Mouse (Mus musculus): Measurements from ENCODE around the gene Gm11634. TPM values are rescaled to one million over a fixed set of nuclear protein-coding genes. Genes with fewer than 3 reads are reported as not detected.

Gene Gm11634
- polyA plus RNA-seq, 1 experiment from 2014 or later = not detected

DNA sequence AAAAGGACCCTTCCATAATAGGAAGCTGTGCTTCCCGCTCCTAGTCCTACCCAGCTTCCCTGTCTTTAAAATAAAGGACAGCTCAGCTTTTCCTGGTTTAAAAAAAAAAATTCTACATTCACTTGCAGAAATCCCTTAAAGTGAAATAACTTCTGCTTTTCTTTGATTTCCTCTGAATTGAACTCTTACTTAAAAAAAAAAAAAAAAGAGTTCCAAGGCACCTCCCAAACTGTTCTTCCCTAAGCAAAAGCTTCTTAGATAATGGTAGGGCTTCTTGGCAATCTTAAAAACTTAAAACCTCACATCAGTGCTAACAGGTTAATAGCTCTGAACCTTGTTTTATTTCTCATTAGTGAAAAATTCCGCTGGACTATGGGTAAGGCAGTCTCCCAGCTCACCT, 15.9 kb downstream of the Gm11634 start:
- no peak for ATAC-seq
- peaks cover 8% of the 10 kb centered on the region for H3K4me1 ChIP-seq (replicated peaks)
- 83% methylated on average over 2 of the region's 2 CpGs for WGBS

GRCm38 (mm10) chr11:101582054-101583035, 16.7 kb downstream of the Gm11634 start, which contains the start of gene Tmem106a:
Gene Tmem106a, plus strand, starts transcription at chr11:101582242.
- Histone ChIP-seq H3K4me2 (replicated peaks) (peak within 1 kb of the TSS; percentile 51), H3K36me3 (peaks cover 38% of the 10 kb centered on the region), H3K4me3 (replicated peaks) (peak within 1 kb of the TSS; percentile 29), H3K9ac (replicated peaks) (peak within 1 kb of the TSS; percentile 59), H3K27ac (no peak within 1 kb of the TSS), H3K27me3 (no peaks in the 10 kb centered on the region), H3K4me1 (replicated peaks) (peaks cover 8% of the 10 kb centered on the region), H3K9me3 (no peaks in the 10 kb centered on the region)
- ATAC-seq = no peak
- WGBS = 19% methylated on average over 30 of the region's 31 CpGs

More for the DNA sequence above, 15.9 kb downstream of the Gm11634 start:
- Histone ChIP-seq H3K4me2 (replicated peaks) (no peak overlapping the region), H3K36me3 (peaks cover 34% of the 10 kb centered on the region), H3K9me3 (no peaks in the 10 kb centered on the region), H3K4me3 (replicated peaks) (no peak overlapping the region), H3K27me3 (no peaks in the 10 kb centered on the region), H3K9ac (replicated peaks) (no peak overlapping the region), H3K27ac (no peak overlapping the region)

DNA sequence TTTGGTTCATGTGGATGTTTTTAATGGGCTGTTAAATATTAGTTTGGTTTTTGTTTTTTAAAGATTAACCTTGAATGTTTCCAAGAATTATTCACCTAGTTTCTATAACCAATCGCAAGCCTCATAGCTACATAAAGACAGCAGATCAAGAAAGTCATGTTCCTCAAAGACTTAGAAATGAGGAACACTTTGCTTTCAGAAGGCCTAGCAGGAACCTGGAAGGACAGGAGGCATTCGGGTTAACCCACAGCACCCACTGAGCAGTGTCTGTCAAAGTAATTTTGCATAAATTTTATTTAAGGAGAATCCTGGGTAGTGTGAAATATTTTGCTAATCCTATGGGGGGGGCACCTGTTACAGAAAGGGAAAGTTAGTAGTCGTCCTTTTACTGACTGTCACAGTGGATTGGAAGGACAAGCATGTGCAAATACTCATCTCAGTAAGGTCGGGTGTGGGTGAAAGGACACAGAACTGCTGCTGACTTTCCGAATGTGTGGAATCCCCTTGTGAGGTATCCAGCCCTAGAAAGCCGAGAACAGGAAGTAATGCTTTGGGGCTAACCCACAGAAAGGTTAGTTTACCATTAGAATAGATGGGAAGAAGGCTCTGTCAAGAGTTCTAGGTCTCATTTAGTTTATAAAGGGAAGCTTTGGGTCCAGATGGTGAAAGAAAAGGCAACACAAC, 17.8 kb downstream of the Gm11634 start:
- no peak overlapping the region for H3K4me3 ChIP-seq (replicated peaks)
- WGBS = 81% methylated on average over 6 of the region's 6 CpGs
- H3K4me2 ChIP-seq (replicated peaks) = no peak overlapping the region
- H3K9me3 ChIP-seq = no peaks in the 10 kb centered on the region
- ATAC-seq = no peak
- H3K27me3 ChIP-seq = no peaks in the 10 kb centered on the region
- peaks cover 8% of the 10 kb centered on the region for H3K4me1 ChIP-seq (replicated peaks)
- H3K27ac ChIP-seq = no peak overlapping the region
- H3K9ac ChIP-seq (replicated peaks) = no peak overlapping the region
- peaks cover 39% of the 10 kb centered on the region for H3K36me3 ChIP-seq

GRCm38 (mm10) chr11:101576116-101576515, 22.9 kb downstream of the Gm11634 start:
- WGBS = 86% methylated on average over 6 of the region's 6 CpGs
- no peak overlapping the region for H3K4me3 ChIP-seq (replicated peaks)
- no peaks in the 10 kb centered on the region for H3K27me3 ChIP-seq
- ATAC-seq = no peak
- H3K4me1 ChIP-seq (replicated peaks) = no peaks in the 10 kb centered on the region
- H3K27ac ChIP-seq = no peak overlapping the region
- no peaks in the 10 kb centered on the region for H3K9me3 ChIP-seq
- H3K9ac ChIP-seq (replicated peaks) = no peak overlapping the region
- no peak overlapping the region for H3K4me2 ChIP-seq (replicated peaks)
- peaks cover 89% of the 10 kb centered on the region for H3K36me3 ChIP-seq

GRCm38 (mm10) chr11:101568421-101568820, 30.6 kb downstream of the Gm11634 start:
- no peaks in the 10 kb centered on the region for H3K27me3 ChIP-seq
- no peak overlapping the region for H3K4me3 ChIP-seq (replicated peaks)
- no peak overlapping the region for H3K27ac ChIP-seq
- H3K9ac ChIP-seq (replicated peaks) = no peak overlapping the region
- H3K4me1 ChIP-seq (replicated peaks) = no peaks in the 10 kb centered on the region
- peaks cover 93% of the 10 kb centered on the region for H3K36me3 ChIP-seq
- WGBS = 74% methylated on average over 3 of the region's 3 CpGs
- H3K4me2 ChIP-seq (replicated peaks) = no peak overlapping the region
- ATAC-seq = no peak
- H3K9me3 ChIP-seq = no peaks in the 10 kb centered on the region

DNA sequence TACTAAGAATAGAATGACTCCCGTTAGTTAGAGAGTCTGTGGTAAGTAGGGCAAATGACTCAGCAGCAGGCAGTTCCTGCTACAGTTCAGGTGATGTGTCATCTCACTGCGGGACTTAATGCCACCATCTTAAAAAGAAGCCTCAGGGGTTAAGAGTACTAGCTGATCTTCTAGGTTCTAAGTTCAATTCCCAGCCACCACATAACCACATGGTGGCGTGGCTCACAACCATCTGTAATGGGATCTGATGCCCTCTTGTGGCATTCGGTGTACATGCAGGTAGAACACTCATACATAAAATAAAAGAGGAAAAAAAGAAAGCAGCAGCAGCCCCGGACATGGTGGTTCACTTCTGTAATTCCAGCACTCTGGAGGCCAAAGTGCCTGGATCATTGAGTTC, 36.7 kb downstream of the Gm11634 start:
- Histone ChIP-seq H3K36me3 (peaks cover 78% of the 10 kb centered on the region), H3K4me1 (replicated peaks) (no peaks in the 10 kb centered on the region), H3K4me2 (replicated peaks) (no peak overlapping the region), H3K9ac (replicated peaks) (no peak overlapping the region), H3K9me3 (no peaks in the 10 kb centered on the region), H3K27ac (no peak overlapping the region), H3K4me3 (replicated peaks) (no peak overlapping the region), H3K27me3 (no peaks in the 10 kb centered on the region)
- ATAC-seq = no peak
- WGBS = 35% methylated on average over 5 of the region's 5 CpGs

DNA sequence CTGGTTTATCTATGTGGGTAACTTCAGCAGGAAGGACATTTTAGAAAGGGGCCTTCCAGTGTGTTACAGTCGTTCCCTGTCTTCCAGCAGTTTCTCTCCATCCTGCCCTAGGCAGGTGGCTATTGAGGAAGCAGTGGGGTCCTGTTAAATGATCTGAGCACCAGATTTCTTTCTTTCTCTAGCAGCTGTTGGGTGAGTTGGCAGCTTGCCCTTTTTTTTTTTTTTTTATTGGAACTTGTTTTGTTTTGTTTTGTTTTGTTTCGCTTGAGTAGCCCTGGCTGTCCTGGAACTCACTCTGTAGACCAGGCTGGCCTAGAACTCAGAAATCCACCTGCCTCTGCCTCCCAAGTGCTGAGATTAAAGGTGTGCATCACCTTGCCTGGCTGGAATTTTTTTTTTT, 42.1 kb downstream of the Gm11634 start:
- WGBS = 81% methylated on average over 2 of the region's 2 CpGs
- Histone ChIP-seq H3K27me3 (no peaks in the 10 kb centered on the region), H3K9me3 (no peaks in the 10 kb centered on the region), H3K27ac (no peak overlapping the region), H3K4me3 (replicated peaks) (no peak overlapping the region), H3K9ac (replicated peaks) (no peak overlapping the region), H3K4me2 (replicated peaks) (no peak overlapping the region), H3K4me1 (replicated peaks) (peaks cover 33% of the 10 kb centered on the region), H3K36me3 (peaks cover 50% of the 10 kb centered on the region)
- ATAC-seq = no peak

DNA sequence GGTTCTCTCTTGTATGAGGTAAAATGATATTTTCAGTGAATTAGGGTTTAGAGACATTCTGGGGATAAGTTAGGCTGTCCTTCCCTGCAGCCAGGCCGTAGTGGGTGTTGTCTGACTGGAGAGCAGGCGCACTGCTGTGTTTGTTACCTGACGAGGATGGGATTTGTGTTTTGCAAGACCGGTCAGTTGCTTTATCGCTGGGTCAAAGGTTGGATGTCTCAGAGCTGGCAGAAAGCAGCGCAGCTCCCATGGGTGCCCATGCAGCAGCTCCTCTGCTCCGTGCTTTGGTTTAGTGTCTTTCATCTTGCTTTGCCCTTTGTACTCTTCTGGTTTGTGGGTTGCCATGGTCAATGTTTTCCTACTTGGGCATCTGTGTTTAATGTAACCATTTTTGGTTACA, 42.5 kb downstream of the Gm11634 start:
- Histone ChIP-seq H3K4me2 (replicated peaks) (no peak overlapping the region), H3K27me3 (no peaks in the 10 kb centered on the region), H3K36me3 (peaks cover 49% of the 10 kb centered on the region), H3K9ac (replicated peaks) (no peak overlapping the region), H3K27ac (no peak overlapping the region), H3K4me3 (replicated peaks) (no peak overlapping the region), H3K4me1 (replicated peaks) (peaks cover 33% of the 10 kb centered on the region), H3K9me3 (no peaks in the 10 kb centered on the region)
- WGBS = 93% methylated on average over 7 of the region's 7 CpGs
- ATAC-seq = no peak

GRCm38 (mm10) chr11:101553354-101553930, 45.6 kb downstream of the Gm11634 start:
- H3K36me3 ChIP-seq = peaks cover 23% of the 10 kb centered on the region
- peak overlapping the region; percentile 73 for H3K4me3 ChIP-seq (replicated peaks)
- peaks cover 45% of the 10 kb centered on the region for H3K4me1 ChIP-seq (replicated peaks)
- H3K27me3 ChIP-seq = no peaks in the 10 kb centered on the region
- ATAC-seq = no peak
- peak overlapping the region; percentile 82 for H3K9ac ChIP-seq (replicated peaks)
- 28% methylated on average over 8 of the region's 8 CpGs for WGBS
- peak overlapping the region; percentile 71 for H3K4me2 ChIP-seq (replicated peaks)
- H3K9me3 ChIP-seq = no peaks in the 10 kb centered on the region
- peak overlapping the region; percentile 86 for H3K27ac ChIP-seq

DNA sequence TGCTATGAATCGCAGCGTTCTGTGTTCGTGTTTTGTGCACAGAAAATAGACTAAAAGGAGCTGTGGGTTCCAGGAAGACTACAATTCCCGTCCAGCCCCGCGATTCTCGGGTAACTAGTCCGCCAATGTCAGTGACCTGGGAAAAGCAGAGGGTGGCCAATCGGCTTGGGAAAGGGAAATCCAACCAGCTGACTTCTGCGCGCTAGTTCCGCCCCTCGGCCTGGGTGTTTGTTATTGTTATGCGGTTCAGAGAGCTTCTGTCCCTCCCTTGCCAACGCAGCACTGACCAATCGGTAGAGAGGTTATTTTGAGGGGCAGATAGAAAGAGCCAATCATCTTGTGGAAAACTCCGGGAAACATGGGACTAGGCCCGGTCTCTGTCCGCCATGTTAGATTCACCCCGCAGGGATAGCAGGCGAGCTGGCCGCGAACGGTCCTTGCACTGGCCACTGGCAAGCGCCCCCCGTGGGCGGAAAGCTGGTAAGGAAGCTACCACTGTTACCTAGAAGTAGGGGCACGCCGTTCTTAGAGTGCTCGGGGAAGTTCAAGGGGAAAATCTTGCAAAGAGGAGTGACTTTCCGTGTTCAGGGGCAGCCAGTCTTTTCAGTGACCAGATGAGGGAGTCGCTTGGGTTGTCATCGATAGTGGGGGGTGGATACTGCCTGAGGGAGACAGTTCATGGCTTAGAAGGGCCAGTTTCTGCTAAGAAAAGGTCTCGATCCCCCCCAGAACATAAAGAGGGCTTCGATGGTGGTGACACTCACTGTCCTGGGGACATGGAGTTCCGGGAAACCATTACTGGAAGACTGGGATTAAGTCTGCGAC, 46.4 kb downstream of the Gm11634 start:
- Histone ChIP-seq H3K4me2 (replicated peaks) (peak overlapping the region; percentile 79), H3K36me3 (peaks cover 15% of the 10 kb centered on the region), H3K27ac (peak overlapping the region; percentile 96), H3K4me1 (replicated peaks) (peaks cover 45% of the 10 kb centered on the region), H3K27me3 (no peaks in the 10 kb centered on the region), H3K9ac (replicated peaks) (peak overlapping the region; percentile 82), H3K4me3 (replicated peaks) (peak overlapping the region; percentile 73), H3K9me3 (no peaks in the 10 kb centered on the region)
- under 1% methylated on average over 37 of the region's 37 CpGs for WGBS
- peak; percentile 98 for ATAC-seq

DNA sequence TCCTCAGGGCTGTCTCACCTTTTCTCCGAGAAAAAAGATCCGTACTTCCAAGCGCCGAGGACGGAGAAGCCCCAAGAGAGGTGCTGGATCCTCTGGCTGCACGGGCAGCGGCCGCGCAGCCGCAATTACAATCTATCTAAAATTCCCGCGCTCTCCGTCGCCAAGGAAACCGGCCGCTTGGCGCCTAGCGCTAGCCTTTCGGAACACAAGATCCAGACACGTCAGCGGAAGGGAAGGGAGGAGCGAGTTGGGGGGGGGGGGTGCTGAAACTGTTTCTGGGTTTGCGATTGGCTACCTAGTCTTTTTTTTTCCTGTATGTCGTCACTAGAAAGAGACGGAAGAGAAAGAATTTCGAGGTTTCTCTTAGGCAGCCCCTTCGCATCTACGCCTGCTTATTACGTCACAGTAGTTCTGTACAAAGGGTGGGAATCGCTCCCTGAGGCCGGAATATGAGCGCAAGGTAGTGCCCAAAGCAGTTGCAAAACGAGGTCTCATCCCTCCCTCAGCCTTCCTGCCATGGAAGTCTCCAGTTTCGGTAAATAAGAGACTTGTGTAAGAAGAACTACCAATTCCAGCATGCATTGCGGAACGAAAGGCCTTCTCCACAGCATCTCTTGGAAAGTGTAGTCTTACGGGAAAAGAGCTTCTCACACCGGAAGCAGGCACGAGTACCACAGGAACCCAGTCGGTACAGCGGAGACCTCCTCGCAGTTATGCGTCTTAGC, 47.1 kb downstream of the Gm11634 start, which contains the start of the genes Brca1 and Nbr1:
TSS of gene Brca1 (minus strand) at position 205 of the 725 bp plus-strand sequence.
TSS of gene Nbr1 (plus strand) at position 399 of the 725 bp plus-strand sequence.
- Histone ChIP-seq H3K9ac (replicated peaks) (peak within 1 kb of the TSS; percentile 82), H3K36me3 (peaks cover 8% of the 10 kb centered on the region), H3K27me3 (no peaks in the 10 kb centered on the region), H3K4me3 (replicated peaks) (peak within 1 kb of the TSS; percentile 73), H3K4me2 (replicated peaks) (peak within 1 kb of the TSS; percentile 79), H3K27ac (peak within 1 kb of the TSS; percentile 96), H3K9me3 (no peaks in the 10 kb centered on the region), H3K4me1 (replicated peaks) (peaks cover 45% of the 10 kb centered on the region)
- under 1% methylated on average over 43 of the region's 43 CpGs for WGBS
- peak; percentile 85 for ATAC-seq
